Mouse (Mus musculus): Measurements from ENCODE around the gene Camk1g. TPM values are rescaled to one million over a fixed set of nuclear protein-coding genes. Genes with fewer than 3 reads are reported as not detected.

Camk1g gene
- polyA plus RNA-seq (2011; ENCODE audit: insufficient read depth, insufficient read length, low read depth, missing spikeins) = 0.37 and 0.54 TPM in 2 replicates

- H3K4me1 ChIP-seq (ENCODE audit: control insufficient read depth, insufficient read depth, low read length) = no peaks in the 10 kb centered on the region
- no peaks in the 10 kb centered on the region for H3K9me3 ChIP-seq (replicated peaks; ENCODE audit: control insufficient read depth, insufficient read depth, low read length, poor library complexity, severe bottlenecking)
- no peaks in the 10 kb centered on the region for H3K27me3 ChIP-seq (ENCODE audit: control insufficient read depth, insufficient read depth, low read length, poor library complexity, severe bottlenecking)
- no peak within 1 kb of the TSS for H3K27ac ChIP-seq (ENCODE audit: insufficient read depth, low read length)
- H3K4me3 ChIP-seq (ENCODE audit: low read depth, low read length) = no peak within 1 kb of the TSS
- no peak for TF ChIP-seq POLR2A (IDR thresholded peaks at IDR 0.05; ENCODE audit: insufficient read depth, low read length)
- no peak for TF ChIP-seq CTCF (IDR thresholded peaks at IDR 0.05; ENCODE audit: low read depth, low read length)
- no peak for TF ChIP-seq EP300 (IDR thresholded peaks at IDR 0.05; ENCODE audit: insufficient read depth, low read depth, low read length)
- no peak within 1 kb of the TSS for H3K9ac ChIP-seq (ENCODE audit: low read depth, poor library complexity, severe bottlenecking)
- no peaks in the 10 kb centered on the region for H3K36me3 ChIP-seq (ENCODE audit: control insufficient read depth, insufficient read depth, low read length, poor library complexity, severe bottlenecking)
Observed at GRCm38 (mm10) chr1:193370096-193370495, at the start of gene Camk1g. Gene Camk1g, minus strand, starts transcription at chr1:193370298.

GRCm38 (mm10) chr1:193419168-193419567 is 49.1 kb upstream of the Camk1g start:
- H3K9me3 ChIP-seq (replicated peaks; ENCODE audit: control insufficient read depth, insufficient read depth, low read length, poor library complexity, severe bottlenecking) = no peaks in the 10 kb centered on the region
- no peaks in the 10 kb centered on the region for H3K4me1 ChIP-seq (ENCODE audit: control insufficient read depth, insufficient read depth, low read length)
- H3K27ac ChIP-seq (ENCODE audit: insufficient read depth, low read length) = no peak overlapping the region
- H3K36me3 ChIP-seq (ENCODE audit: control insufficient read depth, insufficient read depth, low read length, poor library complexity, severe bottlenecking) = no peaks in the 10 kb centered on the region
- no peaks in the 10 kb centered on the region for H3K27me3 ChIP-seq (ENCODE audit: control insufficient read depth, insufficient read depth, low read length, poor library complexity, severe bottlenecking)
- TF ChIP-seq CTCF (IDR thresholded peaks at IDR 0.05; ENCODE audit: low read depth, low read length) = no peak
- no peak for TF ChIP-seq EP300 (IDR thresholded peaks at IDR 0.05; ENCODE audit: insufficient read depth, low read depth, low read length)
- H3K9ac ChIP-seq (ENCODE audit: low read depth, poor library complexity, severe bottlenecking) = no peak overlapping the region
- H3K4me3 ChIP-seq (ENCODE audit: low read depth, low read length) = no peak overlapping the region

GRCm38 (mm10) chr1:193418656-193419055 is 48.6 kb upstream of the Camk1g start:
- no peaks in the 10 kb centered on the region for H3K27me3 ChIP-seq (ENCODE audit: control insufficient read depth, insufficient read depth, low read length, poor library complexity, severe bottlenecking)
- no peak overlapping the region for H3K9ac ChIP-seq (ENCODE audit: low read depth, poor library complexity, severe bottlenecking)
- no peak overlapping the region for H3K27ac ChIP-seq (ENCODE audit: insufficient read depth, low read length)
- TF ChIP-seq EP300 (IDR thresholded peaks at IDR 0.05; ENCODE audit: insufficient read depth, low read depth, low read length) = no peak
- no peak for TF ChIP-seq POLR2A (IDR thresholded peaks at IDR 0.05; ENCODE audit: insufficient read depth, low read length)
- TF ChIP-seq CTCF (IDR thresholded peaks at IDR 0.05; ENCODE audit: low read depth, low read length) = no peak
- no peak overlapping the region for H3K4me3 ChIP-seq (ENCODE audit: low read depth, low read length)
- H3K9me3 ChIP-seq (replicated peaks; ENCODE audit: control insufficient read depth, insufficient read depth, low read length, poor library complexity, severe bottlenecking) = no peaks in the 10 kb centered on the region
- H3K4me1 ChIP-seq (ENCODE audit: control insufficient read depth, insufficient read depth, low read length) = no peaks in the 10 kb centered on the region
- no peaks in the 10 kb centered on the region for H3K36me3 ChIP-seq (ENCODE audit: control insufficient read depth, insufficient read depth, low read length, poor library complexity, severe bottlenecking)

GRCm38 (mm10) chr1:193414067-193414466 is 44.0 kb upstream of the Camk1g start:
- H3K4me3 ChIP-seq (ENCODE audit: low read depth, low read length) = no peak overlapping the region

GRCm38 (mm10) chr1:193413368-193414000 is 43.4 kb upstream of the Camk1g start:
- H3K4me3 ChIP-seq (ENCODE audit: low read depth, low read length) = no peak overlapping the region
- TF ChIP-seq EP300 (IDR thresholded peaks at IDR 0.05; ENCODE audit: insufficient read depth, low read depth, low read length) = no peak
- no peaks in the 10 kb centered on the region for H3K27me3 ChIP-seq (ENCODE audit: control insufficient read depth, insufficient read depth, low read length, poor library complexity, severe bottlenecking)
- no peaks in the 10 kb centered on the region for H3K36me3 ChIP-seq (ENCODE audit: control insufficient read depth, insufficient read depth, low read length, poor library complexity, severe bottlenecking)
- no peak overlapping the region for H3K27ac ChIP-seq (ENCODE audit: insufficient read depth, low read length)
- no peaks in the 10 kb centered on the region for H3K9me3 ChIP-seq (replicated peaks; ENCODE audit: control insufficient read depth, insufficient read depth, low read length, poor library complexity, severe bottlenecking)
- no peak overlapping the region for H3K9ac ChIP-seq (ENCODE audit: low read depth, poor library complexity, severe bottlenecking)
- no peaks in the 10 kb centered on the region for H3K4me1 ChIP-seq (ENCODE audit: control insufficient read depth, insufficient read depth, low read length)

More at GRCm38 (mm10) chr1:193414067-193414466, 44.0 kb upstream of the Camk1g start:
- no peak overlapping the region for H3K9ac ChIP-seq (ENCODE audit: low read depth, poor library complexity, severe bottlenecking)
- H3K9me3 ChIP-seq (replicated peaks; ENCODE audit: control insufficient read depth, insufficient read depth, low read length, poor library complexity, severe bottlenecking) = no peaks in the 10 kb centered on the region
- no peak overlapping the region for H3K27ac ChIP-seq (ENCODE audit: insufficient read depth, low read length)
- TF ChIP-seq POLR2A (IDR thresholded peaks at IDR 0.05; ENCODE audit: insufficient read depth, low read length) (no peak), CTCF (IDR thresholded peaks at IDR 0.05; ENCODE audit: low read depth, low read length) (no peak), EP300 (IDR thresholded peaks at IDR 0.05; ENCODE audit: insufficient read depth, low read depth, low read length) (no peak)
- H3K36me3 ChIP-seq (ENCODE audit: control insufficient read depth, insufficient read depth, low read length, poor library complexity, severe bottlenecking) = no peaks in the 10 kb centered on the region
- no peaks in the 10 kb centered on the region for H3K4me1 ChIP-seq (ENCODE audit: control insufficient read depth, insufficient read depth, low read length)
- no peaks in the 10 kb centered on the region for H3K27me3 ChIP-seq (ENCODE audit: control insufficient read depth, insufficient read depth, low read length, poor library complexity, severe bottlenecking)

- H3K9ac ChIP-seq (ENCODE audit: low read depth, poor library complexity, severe bottlenecking) = no peak overlapping the region
- no peaks in the 10 kb centered on the region for H3K36me3 ChIP-seq (ENCODE audit: control insufficient read depth, insufficient read depth, low read length, poor library complexity, severe bottlenecking)
- H3K27me3 ChIP-seq (ENCODE audit: control insufficient read depth, insufficient read depth, low read length, poor library complexity, severe bottlenecking) = no peaks in the 10 kb centered on the region
- no peak overlapping the region for H3K4me3 ChIP-seq (ENCODE audit: low read depth, low read length)
- H3K9me3 ChIP-seq (replicated peaks; ENCODE audit: control insufficient read depth, insufficient read depth, low read length, poor library complexity, severe bottlenecking) = no peaks in the 10 kb centered on the region
- no peaks in the 10 kb centered on the region for H3K4me1 ChIP-seq (ENCODE audit: control insufficient read depth, insufficient read depth, low read length)
- H3K27ac ChIP-seq (ENCODE audit: insufficient read depth, low read length) = no peak overlapping the region
- no peak for TF ChIP-seq EP300 (IDR thresholded peaks at IDR 0.05; ENCODE audit: insufficient read depth, low read depth, low read length)
- TF ChIP-seq POLR2A (IDR thresholded peaks at IDR 0.05; ENCODE audit: insufficient read depth, low read length) = no peak
- TF ChIP-seq CTCF (IDR thresholded peaks at IDR 0.05; ENCODE audit: low read depth, low read length) = no peak
Observed at GRCm38 (mm10) chr1:193407487-193407886, 37.4 kb upstream of the Camk1g start.
